Mouse (Mus musculus): ENCODE measurements around the gene Gm28305. TPM values are rescaled to one million over a fixed set of nuclear protein-coding genes. Genes with fewer than 3 reads are reported as not detected.

The Gm28305 gene
- total RNA-seq (2021): not detected
- long read RNA-seq, experiment 1: 0 reads
- long read RNA-seq, experiment 2: 0 reads

DNA sequence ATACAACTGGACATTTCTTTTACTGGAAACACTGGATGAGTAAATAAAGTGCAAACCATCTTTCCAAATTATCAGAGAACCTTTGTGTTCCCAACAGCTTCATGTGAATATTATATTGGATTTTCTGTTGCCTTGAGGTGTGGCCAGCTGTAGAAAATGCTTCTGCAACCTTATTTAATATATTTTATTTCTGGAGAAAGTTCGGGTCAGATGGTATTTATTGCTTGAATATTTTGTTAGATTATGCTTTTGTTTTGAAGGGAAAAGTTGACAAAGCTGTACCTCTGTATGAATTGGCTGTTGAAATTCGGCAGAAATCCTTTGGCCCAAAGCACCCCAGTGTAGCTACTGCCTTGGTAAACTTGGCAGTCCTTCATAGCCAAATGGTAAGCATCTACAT is at the start of gene Gm28305:
Gene Gm28305 (plus strand): TSS at position 301 of the 400 bp plus-strand sequence.
- no peak for DNase-seq (ENCODE audit: low spot score)

DNA sequence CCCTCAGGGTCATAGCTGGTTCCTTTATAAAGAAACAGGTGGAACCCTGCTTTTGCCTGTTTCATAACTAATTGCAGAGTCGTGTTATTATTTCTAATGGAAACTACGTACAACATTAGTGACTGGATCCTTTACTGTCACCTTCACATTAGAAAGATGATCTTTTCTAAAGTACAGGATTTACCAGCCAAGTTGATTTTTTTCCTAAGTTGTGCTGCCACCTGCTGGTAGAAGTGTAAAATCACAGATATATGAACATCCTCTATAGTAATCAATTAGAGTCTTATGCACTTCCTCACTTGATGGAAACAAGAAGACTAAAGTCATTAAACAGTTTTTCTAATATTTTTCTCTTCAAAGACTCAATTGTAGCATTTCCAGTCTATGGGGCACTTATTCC is 44.0 kb upstream of the Gm28305 start:
- DNase-seq (ENCODE audit: low spot score): peak; percentile 46

DNA sequence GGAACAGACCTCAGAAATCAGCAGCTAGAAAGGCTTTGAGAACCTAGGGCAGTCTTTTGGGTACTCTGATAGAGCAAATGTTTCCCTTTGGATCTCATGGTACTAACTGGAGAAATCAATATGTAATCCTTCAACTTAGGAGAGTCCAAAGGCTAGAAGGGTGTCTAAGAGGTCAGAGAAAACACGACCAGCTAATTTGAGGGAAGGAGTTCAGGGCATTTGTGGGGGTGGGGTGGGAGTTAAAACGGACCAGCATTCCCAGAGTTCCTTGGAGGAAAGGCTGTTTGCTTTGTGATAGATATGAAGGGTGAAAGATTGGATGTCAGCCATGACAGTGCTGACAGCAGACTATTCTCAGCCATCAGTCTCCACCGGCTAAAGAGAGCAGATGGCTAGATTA is 39.9 kb upstream of the Gm28305 start:
- DNase-seq (ENCODE audit: low spot score): no peak

DNA sequence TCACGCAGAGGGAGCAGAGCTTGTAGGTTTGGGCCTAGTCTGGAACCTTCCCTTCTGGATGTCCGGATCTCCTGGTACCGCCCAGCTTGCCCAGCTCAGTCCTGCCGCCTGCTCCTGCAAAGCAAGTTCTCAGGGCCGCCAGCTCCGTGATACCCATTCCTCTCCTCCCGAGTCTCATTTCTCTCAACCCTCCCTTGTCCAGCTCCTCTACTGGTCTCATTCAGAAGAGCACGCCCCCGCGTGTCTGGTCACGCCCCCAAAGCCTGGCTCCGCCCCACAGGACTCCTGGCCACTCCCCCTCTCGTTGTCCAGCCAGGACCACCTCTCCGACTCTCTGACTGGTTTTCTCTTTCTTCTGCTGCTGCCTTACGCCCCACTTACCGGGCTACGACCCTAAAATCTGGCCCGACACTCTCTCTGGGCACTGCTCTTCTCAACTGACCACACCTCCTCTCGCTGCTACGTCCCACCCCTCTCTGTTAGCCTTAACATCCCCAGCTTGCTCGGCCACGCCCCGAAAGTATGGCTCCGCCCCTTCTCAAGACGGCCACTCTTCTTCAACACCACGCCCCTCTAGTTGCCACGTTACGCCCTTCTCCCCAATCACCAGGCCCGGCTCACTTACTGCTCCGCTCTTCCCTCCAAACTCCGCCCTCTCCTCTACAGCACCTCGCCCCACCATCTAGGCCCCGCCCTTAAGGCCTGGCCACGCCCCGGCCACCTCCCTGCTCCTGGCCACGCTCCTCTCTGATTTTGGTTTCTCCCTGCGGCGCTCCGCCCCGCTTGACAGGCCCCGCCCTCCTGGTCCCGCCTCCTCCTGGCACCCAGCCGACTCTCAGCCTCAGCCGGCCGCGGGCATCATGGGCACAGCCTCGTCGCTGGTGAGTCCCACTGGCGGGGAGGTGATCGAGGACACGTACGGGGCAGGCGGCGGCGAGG is 38.3 kb upstream of the Gm28305 start, which contains the start of gene Nphp3:
Gene Nphp3 (plus strand): TSS at position 624 of the 939 bp plus-strand sequence.
- DNase-seq (ENCODE audit: low spot score): peak; percentile 100

DNA sequence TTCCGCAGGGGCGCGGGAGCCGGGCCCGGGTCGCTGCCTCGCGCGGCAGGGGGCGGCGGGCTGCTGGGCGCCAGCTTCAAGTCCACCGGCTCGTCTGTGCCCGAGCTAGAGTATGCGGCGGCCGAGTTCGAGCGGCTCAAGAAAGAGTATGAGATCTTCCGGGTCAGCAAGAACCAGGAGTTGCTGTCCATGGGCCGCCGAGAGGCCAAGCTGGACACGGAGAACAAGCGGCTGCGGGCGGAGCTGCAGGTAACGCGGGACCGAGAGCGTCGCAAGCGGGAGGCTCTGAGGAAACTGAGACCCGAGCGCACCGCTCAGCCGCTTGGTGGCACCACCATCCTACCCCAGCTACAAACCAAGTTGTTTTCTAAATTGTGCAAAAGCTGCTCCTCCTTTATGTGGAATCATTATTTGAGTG is 37.5 kb upstream of the Gm28305 start:
- peak; percentile 32 for DNase-seq (ENCODE audit: low spot score)

DNA sequence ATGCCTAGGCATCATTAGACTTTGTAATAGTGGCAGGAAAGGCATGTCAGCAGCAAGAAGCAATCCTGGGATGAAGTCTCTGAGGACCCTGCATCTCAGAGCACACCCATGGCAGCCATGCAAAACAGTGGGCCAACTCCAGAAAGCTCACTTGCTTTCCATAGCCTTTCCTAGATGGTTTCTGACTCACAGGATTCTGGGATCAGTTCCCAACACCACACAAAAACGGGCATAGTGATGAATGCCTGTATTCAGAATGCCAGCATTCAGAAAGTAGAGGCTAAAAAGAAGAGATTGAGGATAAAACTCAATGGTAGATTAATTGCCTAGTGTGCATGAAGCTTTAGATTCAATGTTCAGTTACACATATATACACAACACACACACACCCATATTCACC is 25.9 kb upstream of the Gm28305 start:
- no peak for DNase-seq (ENCODE audit: low spot score)

DNA sequence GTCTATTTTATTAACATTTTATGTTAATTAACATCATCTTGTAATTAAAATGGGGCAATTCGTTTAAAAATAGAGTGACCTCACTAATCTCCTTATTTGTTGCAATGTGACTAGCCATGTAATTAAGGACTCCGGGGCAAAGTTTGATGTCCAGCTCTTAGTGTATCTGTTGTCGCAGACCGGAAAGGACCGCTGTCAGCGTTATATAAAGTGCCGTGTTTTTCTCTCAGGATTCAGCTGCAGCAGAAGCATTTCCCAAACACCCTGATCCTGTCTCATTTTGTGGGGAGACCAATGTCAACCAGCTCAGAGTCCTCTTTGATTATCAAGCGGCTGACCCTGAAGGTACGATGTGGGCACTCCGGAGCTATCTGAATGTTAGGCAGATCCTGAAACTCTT is 19.4 kb upstream of the Gm28305 start:
- DNase-seq (ENCODE audit: low spot score): no peak

DNA sequence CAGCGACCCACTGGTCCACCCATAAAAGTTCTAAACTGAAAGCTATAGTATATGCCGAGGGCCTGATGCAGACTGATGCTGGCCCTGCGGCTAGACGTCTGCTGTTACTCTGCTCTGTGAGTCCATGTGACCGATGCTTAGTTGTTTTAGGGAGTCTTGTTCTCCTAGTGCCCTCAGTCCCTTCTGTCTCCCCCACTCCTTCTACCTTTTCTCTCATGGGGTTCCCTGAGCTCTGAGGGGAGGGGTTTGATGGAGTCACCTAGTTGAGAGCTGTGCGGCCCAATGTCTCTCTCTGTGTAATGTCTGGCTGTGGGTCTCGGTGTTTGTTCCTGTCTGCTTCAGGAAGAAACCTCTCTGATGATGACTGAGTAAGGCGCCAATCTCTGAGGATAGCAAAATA is 13.3 kb upstream of the Gm28305 start:
- DNase-seq (ENCODE audit: low spot score): no peak

DNA sequence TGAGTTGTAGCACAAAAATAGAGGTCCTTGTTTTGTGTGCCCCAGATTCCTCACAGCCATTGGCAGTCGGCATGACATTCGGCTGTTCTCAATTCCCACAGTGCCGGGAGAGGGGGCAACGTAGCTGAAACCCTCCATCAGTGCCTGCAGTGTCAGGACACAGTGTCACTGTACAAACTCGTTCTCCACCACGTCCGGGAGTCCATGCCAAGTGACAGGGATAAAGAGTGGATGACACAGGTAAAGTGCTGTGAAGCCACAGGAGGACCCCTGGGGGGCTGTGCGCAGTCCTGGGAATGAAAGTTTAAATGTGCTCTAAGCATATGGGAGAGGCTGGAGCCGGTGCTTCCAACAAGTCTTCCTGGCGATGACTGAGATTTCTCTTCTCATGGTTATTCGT is 10.6 kb upstream of the Gm28305 start:
- no peak for DNase-seq (ENCODE audit: low spot score)

DNA sequence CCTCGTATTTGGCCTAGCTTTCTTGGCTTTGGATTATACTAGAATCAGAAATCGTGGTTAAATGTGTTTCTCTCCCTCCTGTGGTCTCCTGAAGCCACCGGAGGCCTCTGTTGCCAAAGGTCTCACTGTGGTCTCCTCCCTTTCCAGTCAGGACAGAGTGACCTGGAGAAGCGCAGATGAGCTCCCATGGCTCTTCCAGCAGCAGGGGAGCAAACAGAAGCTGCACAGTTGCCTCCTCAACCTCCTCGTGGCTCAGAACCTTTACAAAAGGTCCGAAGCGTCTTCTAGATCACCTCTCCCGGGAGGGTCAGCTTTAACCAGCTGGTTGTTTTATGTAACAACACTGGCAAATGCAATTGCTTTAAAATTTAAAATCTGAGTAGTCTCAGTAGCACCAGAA is 6.2 kb upstream of the Gm28305 start:
- no peak for DNase-seq (ENCODE audit: low spot score)

DNA sequence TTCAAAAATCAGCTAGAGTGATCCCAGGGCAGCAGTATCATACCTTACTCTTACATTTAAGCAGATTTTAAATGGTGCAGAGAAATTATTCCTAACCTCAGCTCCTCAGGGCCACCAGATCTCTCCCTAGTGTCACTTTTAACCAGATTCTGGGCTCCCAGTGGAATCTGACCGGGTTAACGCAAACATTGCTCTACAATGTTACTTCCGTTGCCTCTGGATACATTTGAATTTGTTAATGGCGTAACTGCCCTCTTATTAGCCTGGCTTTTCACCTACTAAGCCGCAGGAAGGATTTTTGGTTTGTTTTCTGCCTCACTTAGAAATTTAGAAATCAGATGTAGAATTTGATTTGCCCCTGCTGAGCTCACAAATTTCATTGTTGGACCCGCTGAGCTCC is 5.7 kb upstream of the Gm28305 start:
- no peak for DNase-seq (ENCODE audit: low spot score)

DNA sequence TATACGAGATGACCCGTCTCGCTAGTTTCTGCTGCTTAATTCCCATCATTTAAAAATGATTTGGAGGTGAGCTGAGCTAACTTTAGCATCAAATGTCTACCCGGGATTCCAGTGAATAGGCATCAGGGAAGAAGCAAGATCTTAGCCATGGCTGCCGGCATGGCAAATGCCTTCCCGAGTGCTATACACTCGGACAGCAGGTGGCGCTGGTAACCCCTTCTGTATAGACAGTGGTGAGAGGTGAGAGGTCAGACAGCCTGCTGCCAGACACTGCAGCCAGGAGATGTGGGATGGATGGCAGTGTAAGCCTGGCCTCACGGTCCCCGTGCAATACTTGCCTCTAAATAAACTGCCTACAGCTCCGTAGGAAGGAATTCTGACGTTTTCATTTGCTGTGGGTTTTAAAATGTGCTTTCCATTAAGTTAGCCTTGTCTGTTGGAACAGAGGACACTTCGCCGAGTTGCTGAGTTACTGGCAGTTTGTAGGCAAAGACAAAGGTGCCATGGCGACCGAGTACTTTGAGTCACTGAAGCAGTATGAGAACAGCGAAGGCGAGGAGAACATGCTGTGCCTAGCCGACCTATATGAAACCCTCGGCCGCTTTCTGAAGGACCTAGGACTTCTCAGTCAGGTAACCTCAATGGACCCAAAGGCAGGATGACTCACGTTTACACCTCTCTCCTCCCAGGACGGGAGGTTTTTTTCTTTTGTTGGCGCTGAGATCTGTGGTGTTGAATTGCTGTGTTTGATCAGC is 5.0 kb upstream of the Gm28305 start:
- peak; percentile 62 for DNase-seq (ENCODE audit: low spot score)

DNA sequence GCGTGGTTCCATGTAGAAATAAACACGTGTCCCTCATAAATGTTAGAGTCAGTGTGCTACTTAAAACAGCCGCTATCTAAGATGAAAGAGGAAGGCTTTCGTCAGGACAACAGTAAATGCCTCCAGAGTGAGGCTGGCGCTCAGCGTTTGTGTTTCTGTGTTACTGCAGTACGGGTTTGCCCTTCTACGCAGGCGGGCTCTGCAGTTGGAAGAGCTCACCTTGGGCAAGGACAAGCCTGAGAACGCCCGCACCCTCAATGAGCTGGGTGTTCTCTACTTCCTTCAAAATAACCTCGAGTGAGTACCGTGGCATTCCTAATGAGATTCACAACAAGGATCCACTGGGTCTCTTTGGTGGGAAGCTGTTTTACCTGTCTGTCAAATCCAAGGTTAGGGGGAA is 2.2 kb upstream of the Gm28305 start:
- DNase-seq (ENCODE audit: low spot score): no peak

DNA sequence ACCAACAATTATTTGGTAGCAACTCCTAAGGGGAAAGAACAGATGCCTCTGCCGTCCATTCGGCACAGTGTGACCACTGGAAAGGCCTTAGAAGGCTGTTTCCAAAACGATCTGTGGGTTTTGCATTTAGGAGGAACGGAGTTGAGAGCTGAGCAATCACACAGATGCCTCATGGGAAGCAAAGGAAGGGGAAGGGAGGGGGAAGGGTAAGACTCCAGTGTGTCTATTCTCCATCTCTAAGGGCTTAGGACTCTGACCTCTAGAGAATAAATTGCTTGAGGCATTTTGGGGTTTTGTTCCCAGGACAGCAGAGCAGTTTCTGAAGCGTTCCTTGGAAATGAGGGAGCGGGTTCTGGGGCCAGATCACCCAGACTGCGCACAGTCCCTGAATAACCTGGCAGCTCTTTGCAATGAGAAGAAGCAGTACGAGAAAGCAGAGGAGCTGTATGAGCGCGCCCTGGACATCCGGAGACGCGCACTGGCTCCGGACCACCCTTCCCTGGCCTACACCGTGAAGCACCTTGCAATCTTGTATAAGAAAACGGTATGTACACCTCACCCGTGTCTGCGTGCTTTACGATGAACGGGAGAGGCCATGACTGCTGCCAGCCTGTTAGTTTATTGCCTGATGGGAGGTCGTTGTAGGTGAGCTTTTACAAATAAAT is 1.3 kb upstream of the Gm28305 start:
- DNase-seq (ENCODE audit: low spot score): no peak

DNA sequence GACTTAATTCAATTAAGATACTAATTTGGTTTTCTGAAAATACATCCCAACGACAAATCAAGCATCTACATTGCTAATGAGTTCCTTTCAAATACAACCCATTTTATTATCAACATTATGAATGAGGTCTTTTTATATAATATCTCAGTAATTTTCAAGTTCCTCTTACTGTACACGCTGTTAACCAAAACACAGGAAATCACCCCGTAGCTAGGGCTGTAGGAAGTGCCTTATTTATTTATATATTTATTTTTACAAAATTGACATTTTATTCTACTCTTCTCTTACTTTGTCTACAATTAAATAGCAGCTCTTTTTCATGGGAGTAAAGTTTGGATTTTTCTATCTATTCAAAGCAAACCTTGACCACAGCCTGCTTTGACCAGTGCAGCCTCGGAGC is 720 bp upstream of the Gm28305 start:
- no peak for DNase-seq (ENCODE audit: low spot score)

DNA sequence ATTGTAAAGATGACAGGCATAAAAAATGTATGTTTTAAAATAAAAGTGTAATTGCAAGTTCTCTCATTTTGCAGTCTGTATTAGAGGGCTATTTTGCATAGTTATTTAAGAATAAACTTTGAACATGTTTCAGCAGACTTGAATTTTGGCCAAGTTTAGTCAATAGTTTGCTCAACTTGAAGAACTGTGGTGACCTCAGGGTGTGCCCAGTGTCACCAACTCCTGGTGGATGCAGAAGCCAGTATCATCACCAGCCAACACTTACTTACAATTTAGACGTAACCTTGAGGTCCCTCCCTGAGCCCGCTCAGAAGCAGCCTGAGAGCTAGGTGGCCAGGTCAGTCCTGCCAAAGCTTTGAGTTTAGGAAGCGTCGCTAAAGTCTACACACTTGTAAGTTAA is 3.2 kb downstream of the Gm28305 start:
- DNase-seq (ENCODE audit: low spot score): no peak

DNA sequence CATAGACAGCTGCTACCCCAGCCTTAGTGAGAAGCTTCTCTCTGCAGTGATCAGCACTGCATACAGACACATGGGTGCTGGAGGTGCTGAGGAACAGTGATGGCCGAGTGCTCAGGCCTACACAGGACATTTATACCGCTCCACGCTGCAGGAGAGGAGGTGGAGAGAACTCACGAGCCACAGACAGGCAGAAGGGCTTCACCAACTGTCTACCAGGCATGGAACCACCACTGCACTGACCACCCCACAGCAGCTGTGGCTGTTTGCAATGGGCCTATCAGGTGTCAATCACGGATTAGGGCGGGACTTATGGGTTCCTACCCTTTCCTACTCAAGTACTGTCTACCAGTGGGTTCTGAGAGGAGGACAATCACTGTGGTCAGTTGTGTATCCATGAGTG is 10.6 kb downstream of the Gm28305 start:
- DNase-seq (ENCODE audit: low spot score): no peak

DNA sequence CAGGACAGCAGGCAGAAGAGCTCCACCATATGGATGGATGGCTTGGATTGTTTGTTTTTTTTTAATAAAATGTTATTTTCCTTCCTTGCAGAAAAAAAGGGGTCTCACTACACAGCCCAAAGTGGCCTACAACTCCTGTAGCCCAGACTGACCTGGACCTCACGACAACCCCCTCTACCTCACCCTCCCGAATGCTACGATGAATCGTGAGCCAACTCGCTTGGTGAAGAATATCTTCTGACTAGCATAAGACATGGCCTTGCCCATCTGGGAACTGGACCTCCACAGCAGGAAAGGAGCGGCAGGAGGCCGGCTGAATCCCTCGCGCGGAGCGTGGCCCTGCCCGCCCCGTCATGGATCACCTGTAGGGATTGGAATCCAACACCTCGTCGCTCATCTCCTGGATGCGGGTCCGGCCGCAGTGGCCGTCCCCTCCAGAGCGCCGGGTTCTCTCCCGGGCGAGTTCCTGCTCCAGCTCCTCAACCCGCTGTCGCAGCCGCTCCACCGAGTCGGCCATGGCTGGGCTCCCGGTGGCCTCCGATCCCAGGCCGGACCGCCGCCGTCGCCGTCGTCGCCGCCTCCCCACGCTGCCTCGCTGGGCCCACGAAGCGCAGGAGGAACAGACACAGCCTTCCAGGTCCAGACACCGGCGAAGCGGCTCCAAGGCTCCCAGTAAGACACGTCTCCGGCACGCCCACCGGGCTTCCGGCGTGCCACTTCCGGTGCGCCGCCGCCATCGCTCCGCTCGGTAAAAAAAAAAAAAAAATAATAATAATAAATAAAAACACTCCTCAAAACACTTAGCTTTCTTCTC is 22.2 kb downstream of the Gm28305 start, which contains the start of gene Uba5:
Gene Uba5 (minus strand): TSS at position 705 of the 814 bp plus-strand sequence.
- DNase-seq (ENCODE audit: low spot score): no peak

DNA sequence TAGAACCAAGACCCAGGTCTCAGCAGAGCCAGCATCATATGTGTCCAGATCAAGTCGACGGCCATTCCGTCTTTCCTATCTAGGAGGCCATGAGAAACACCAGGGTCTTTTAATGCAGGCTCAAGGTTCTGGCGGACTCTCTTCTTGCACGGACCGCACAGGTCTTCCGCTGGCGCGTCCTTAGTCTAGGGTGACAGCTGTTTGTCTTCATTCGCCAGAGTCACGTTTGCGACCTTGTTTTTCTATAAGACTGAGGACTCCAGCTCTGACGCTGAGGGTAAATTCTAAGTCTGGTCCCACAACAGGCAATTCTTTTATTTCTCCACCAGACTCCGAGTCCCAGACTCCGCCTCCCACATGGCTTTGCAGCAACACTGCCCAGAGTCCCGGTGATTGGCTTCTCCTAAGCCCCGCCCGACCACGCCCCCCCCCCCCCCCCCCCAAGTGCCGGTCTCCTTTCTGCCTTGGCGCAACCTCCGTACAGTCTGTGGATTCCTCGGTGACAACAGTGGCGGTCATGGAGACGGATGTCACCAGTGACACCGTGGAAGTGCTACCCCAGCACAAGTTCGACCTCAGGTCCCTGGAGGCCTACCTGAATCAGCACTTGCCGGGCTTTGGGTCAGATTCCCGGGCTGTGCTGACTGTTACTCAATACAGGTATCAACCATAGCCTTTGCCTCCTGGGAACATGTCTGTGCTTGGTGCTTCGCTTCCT is 22.9 kb downstream of the Gm28305 start, which contains the start of gene Acad11:
Gene Acad11 (plus strand): TSS at position 134 of the 718 bp plus-strand sequence.
- peak; percentile 82 for DNase-seq (ENCODE audit: low spot score)

DNA sequence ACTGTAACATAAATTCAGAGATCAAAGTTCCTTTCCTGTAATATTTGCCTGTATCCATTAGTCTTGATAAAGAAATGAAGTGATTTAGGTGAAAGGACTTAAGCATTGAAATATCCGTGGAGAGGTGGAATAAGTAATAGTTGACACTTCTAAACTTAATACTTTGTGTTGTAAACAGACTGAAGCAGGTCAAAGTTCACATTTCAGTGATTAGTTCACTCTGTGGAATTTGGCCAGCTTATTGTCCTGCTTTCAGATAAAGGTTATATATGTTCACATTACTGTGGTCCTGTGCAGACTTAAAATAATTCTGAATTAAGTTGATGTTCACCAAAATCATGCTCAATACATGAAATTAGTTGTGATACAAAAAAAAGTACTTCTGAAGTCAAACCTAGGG is 24.1 kb downstream of the Gm28305 start:
- no peak for DNase-seq (ENCODE audit: low spot score)
